Mouse (Mus musculus): Measurements from ENCODE around the gene Usp33.
"Not testable (repeated sequence)": the region's sequence is repeated elsewhere in the genome, so short reads cannot be mapped to it uniquely, and the experiment has no call there.

Usp33 gene

GRCm38 (mm10) chr3:152345732-152346632 is at the start of gene Usp33:
Gene Usp33 (plus strand): TSS chr3:152346478.
- peak; percentile 97 for DNase-seq

- no peak for DNase-seq
Observed at GRCm38 (mm10) chr3:152300376-152301337, 45.6 kb upstream of the Usp33 start.

DNA sequence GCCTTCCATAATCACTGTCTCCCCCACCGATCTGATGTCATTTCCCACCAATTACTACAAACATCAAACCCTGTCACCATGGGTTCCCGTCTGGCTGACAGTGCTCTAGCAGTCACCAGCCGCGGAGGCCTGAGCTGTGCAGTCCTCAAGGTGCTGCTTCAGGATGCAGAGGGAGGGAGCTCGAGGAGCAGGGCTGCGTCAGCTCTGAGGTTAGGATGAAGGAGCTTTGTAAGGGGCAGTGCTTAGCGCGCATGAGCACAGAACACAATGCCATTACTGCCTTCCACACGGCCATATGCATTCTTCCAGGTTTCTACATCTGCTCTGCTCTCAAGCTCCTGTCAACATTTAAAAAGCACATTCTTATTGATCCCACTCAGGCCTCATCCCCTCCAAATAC is 43.3 kb upstream of the Usp33 start:
- DNase-seq = no peak

GRCm38 (mm10) chr3:152304093-152304815 is 42.0 kb upstream of the Usp33 start:
- DNase-seq = no peak

DNA sequence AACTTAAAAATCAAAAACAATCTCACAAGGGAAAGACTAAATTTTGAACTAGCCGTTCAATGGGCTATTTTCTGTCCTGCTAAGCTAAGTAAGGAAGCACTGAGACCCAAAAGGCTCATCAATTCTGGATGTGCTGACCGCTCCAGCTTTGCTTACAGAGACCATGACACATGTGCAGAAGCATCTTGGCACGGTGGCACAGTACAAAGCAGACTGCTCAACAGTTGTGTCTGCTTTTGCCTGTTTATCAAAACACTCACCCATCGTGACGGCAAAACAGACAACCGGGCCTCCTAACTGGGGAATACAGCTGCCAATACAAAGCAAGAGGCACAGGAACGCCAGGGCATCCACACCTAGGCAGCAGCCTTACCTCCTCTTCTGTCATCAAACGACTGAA is 41.2 kb upstream of the Usp33 start:
- no peak for DNase-seq

DNA sequence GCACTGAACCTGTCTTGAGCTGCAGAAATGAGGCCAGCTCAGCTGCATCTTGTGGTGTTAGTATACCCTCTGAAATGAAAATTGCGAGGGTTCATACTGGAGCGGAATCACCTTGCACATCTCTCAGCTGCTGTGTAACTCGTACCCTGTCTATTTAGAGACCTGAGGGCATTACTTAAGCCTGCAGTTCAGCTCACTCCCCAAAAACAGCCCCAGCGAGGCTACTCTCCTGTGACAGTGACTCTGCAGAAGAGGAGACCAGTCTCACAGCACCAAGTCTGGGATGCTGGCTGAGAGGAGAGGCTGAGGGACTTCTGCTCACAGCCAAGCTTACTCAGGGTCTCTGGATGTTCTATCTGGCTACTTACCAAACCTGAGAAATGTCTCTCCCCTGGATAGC is 40.3 kb upstream of the Usp33 start:
- no peak for DNase-seq

GRCm38 (mm10) chr3:152308485-152309249 is 37.6 kb upstream of the Usp33 start:
- DNase-seq = peak; percentile 37

- no peak for DNase-seq
Observed at GRCm38 (mm10) chr3:152309250-152309645, 37.0 kb upstream of the Usp33 start.

GRCm38 (mm10) chr3:152314666-152315065 is 31.6 kb upstream of the Usp33 start:
- not testable (repeated sequence) for DNase-seq

- DNase-seq = peak; percentile 93
Observed at GRCm38 (mm10) chr3:152315613-152316012, 30.7 kb upstream of the Usp33 start.

- not testable (repeated sequence) for DNase-seq
Observed at GRCm38 (mm10) chr3:152316447-152317173, 29.7 kb upstream of the Usp33 start.

DNA sequence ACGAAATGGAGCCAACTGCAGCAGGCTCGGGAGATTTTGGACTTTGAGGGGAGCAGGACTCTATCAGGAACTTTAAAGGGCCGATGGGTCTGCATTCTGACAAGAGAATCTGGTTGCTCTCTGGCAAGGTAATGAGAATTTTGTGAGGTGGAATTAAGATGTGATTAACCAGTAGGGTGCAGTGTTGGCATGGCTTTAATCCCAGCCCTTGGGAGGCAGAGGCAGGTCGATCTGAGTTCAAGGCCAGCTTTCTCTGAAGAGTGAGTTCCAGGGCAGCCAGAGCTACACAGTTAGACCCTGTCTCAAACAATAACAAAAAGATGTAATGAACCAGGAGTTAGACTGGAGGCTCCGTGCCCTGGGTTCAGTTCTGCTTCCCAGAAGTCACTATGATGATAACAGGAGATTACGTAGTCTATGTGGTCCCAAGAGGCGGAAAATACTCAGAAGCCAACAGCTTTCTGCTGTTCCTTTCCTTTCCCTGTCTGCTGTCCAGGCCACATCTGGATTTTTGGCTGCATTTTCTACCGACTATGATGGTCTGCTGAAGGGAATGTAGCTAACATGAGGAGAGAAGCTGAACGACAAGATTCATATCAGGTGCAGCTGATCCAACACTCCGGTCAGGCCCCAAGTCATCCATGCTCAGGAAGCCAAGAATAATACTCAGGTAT is 25.2 kb upstream of the Usp33 start:
- DNase-seq = no peak

DNA sequence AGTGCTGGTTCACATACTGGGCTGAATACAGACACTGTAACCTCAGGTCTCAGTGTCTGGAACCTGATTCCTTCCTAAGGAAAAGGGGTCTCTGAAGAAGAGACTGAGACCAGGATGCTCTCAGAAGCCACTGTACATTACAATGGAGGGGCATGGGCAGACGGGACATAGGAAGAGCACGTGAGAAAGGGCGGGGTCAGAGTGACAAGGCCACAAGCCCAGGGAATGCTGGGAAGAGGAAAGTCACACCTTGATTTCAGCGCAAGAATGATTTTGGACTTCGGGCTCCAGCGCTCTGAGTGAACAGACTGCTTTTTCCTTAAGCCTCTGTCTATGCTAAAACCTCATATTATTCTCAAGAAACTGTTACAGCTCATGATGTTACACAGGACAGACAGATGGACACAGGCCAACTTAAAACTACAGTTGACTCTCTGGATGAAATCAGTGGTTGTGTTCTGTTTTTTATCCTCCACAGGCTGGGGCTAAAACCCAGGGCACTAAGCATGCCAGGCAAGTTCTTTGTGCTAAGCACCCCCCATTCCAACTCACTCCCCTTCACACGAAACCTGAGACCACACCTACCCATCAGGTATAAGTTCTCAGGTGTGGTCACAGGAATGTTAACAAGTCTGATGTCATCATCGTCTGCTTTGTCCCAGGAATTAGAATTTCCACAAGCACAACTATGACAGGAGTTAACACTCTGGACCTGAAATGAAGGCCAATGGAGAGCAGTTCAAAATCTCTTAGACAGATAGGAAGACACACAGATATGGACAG is 24.3 kb upstream of the Usp33 start:
- no peak for DNase-seq

DNA sequence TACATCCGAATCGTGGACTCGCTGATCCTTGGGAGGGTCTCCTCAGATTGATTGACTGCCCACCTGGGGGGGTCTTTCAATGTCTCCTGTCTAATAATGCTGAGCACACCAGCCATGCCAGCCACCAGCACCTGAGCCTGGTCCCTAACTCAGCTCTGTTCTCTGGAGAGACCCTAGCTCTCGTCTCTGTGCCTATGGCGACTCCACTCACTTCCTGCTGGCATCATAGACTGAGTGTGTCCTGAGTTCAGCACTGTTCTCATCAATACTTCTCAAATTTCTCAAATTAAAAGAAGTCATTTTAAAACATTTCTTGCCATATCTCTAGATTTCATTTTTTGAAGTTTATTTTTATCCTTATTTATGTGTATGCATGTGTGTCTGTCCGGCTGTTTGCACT is 14.2 kb upstream of the Usp33 start:
- no peak for DNase-seq

- DNase-seq = no peak
Observed at GRCm38 (mm10) chr3:152332545-152333300, 13.6 kb upstream of the Usp33 start.

- DNase-seq = no peak
Observed at GRCm38 (mm10) chr3:152333641-152334040, 12.6 kb upstream of the Usp33 start.

GRCm38 (mm10) chr3:152336085-152336484 is 10.2 kb upstream of the Usp33 start:
- no peak for DNase-seq

DNA sequence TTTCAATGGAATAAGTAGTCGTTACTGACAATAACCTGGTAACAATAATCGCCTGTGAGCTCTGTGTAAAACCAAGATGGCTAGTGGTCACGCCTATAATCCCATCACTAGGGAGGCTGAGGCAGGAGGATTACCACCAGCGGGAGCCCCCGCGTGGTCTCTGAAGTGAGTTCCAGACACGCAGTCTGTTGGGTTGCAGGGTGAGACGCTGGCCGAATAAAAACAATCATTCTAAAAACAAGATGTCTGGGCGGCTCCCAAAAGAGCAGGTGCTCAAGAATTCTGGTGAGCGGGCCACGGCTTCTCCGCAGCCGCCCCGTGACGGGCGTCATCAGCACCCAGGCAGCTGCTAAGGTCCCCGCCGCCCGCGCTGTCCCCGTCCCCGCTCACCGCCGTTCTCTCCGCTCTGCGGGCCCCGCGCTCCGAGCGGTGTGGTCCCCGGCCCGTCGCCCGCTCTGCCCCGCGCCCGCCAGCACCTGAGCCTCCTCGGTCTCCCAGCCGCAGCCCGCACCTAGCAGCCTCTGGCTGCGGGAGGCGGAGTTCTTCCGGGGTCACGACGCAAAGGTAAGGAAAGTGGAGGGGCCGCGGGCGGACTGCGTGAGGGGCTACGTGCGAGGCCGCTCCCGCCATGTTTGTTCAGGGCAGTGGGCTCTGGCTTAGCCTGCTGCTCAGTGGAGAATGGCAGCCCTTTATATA is 6.3 kb upstream of the Usp33 start, which contains the start of gene Miga1:
TSS of gene Miga1 (minus strand) at position 546 of the 696 bp plus-strand sequence.
- DNase-seq = peak; percentile 87
